Mouse (Mus musculus): ENCODE data around the gene Ap1m2.

The Ap1m2 gene

GRCm38 (mm10) chr9:21312134-21312533, at the start of gene Ap1m2:
Gene Ap1m2 (minus strand): TSS chr9:21312337.
- CTCF ChIA-PET = no interaction called here

DNA sequence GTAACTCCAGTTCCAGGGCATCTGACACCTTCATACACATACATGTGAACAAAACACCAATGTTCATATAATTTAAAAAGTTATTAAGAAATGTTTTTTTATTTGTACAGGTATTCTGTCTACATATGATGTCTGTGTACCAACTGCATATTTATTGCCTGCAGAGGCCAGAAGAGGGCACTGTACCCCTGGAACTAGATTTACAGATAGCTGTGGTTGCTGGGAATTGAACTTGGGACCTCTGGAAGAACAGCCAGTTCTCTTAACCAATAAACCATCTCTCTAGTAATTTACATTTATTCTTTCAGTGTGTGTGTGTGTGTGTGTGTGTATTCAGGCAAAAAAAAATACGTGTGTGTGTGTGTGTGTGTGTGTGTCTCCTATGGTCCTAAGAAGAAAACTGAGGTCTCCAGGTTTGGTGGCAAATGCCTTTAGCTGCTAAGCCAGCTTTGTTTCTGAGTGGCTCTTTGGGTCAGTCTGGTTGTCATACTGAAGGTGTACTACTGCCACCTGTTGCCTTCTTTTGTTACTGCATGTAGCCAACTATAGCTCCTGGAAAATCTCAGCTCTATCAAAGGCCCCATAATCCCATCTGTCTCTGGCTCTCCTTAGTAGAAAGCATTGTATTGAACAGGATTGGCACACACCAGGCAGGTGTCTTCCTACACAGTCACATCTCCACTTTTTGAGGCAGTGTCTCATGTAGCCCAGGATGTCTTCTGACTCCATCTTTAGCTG, 45.0 kb upstream of the Ap1m2 start:
- CTCF ChIA-PET = interaction anchor here (0.6 to 1.9 kb wide), 9 partner anchors 9 to 102 kb away, joined by 3 to 9 read pairs (median 4); no protein-coding TSS in a partner anchor

DNA sequence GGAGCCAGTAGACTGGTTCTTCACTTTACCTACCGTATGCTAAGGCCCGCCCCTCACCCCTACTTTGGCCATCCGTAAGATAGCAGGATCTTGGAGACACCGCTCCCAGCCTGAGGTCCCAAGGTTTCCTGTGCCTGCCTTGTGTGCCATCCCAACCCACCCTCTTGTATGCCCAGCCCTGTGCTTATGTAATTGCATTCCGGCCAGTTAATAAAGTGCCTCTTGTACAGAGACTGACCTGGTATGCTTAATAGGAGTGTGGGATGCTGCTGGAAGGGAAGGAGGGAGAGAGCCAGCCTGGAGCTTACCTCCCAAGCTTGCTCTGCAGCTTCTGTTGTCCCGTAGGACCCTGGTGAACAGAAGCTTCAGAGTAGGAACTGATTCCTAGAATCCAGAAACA, 42.7 kb upstream of the Ap1m2 start:
- CTCF ChIA-PET = interaction anchor here (1.1 to 1.2 kb wide), 2 partner anchors 11 to 12 kb away, joined by 4 to 10 read pairs; no protein-coding TSS in a partner anchor

DNA sequence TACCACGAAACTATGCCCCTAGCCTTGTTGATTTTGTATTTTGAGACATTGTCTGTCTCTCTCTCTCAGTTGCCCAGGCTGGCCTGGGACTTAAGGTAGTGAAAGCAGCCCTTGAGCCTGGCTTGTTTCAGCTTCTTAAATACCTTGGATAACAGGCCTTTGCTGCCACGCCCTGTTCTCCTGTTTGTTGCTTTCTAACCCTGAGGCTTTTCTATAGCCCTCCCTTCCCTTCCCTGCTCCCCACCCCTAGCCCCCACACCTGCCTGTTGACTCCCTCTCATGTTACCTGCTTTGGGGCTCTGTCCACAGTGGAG, 41.2 kb upstream of the Ap1m2 start:
- CTCF ChIA-PET = no interaction called here

- CTCF ChIA-PET = no interaction called here
These were observed 40.6 kb upstream of the Ap1m2 start for GRCm38 (mm10) chr9:21352463-21353372.

GRCm38 (mm10) chr9:21351702-21352377, 39.7 kb upstream of the Ap1m2 start:
- CTCF ChIA-PET = interaction anchor here (1.3 kb wide), 1 partner anchor 15 kb away, joined by 4 read pairs; no protein-coding TSS in a partner anchor

DNA sequence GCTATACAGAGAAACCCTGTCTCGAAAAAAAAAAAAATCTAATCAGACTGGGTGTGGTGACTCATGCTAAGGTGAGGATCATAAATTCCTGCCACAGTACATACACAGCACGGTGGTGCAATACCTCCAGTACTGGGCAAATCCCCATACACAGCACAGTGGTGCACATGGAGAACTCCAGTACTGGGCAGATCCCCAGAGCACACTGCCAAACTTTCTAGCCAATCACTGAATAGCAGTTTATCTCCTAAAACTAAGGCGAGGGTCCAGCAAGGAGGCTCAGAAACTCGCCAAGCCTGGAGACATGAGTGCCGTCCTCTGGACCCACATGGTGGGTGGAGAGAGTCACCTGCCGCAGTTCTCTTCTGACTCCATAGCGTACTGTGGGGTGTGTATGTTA, 39.0 kb upstream of the Ap1m2 start:
- CTCF ChIA-PET = interaction anchor here (1.3 kb wide), 1 partner anchor 16 kb away, joined by 4 read pairs; no protein-coding TSS in a partner anchor

DNA sequence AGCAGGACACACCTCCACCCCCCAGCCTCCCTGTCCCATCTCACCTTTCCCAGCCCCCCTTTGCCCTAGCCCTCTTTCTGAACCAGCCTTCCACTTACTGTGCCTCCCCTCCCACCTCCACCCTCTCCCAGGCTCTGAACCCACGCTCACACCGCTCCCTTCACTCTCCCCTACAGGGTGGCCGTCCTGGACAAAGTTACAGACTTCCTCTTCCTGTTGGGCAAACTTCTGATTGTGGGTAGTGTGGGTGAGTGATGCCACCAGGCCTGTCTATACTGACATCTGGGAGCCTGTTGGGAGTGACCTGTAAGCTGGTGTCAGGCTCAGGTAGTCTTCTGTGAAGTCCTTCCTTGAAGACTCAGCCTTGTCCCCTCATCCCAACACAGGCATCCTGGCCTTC, 36.0 kb upstream of the Ap1m2 start:
- CTCF ChIA-PET = interaction anchor here (0.6 kb wide), 1 partner anchor 23 kb away, joined by 4 read pairs; no protein-coding TSS in a partner anchor

- CTCF ChIA-PET = interaction anchor here (1.0 kb wide), 1 partner anchor 21 kb away, joined by 3 read pairs; no protein-coding TSS in a partner anchor
These were observed 34.7 kb upstream of the Ap1m2 start for GRCm38 (mm10) chr9:21346627-21347365.

GRCm38 (mm10) chr9:21340411-21340810, 28.3 kb upstream of the Ap1m2 start:
- CTCF ChIA-PET = no interaction called here

GRCm38 (mm10) chr9:21337652-21338051, 25.5 kb upstream of the Ap1m2 start:
- CTCF ChIA-PET = no interaction called here

DNA sequence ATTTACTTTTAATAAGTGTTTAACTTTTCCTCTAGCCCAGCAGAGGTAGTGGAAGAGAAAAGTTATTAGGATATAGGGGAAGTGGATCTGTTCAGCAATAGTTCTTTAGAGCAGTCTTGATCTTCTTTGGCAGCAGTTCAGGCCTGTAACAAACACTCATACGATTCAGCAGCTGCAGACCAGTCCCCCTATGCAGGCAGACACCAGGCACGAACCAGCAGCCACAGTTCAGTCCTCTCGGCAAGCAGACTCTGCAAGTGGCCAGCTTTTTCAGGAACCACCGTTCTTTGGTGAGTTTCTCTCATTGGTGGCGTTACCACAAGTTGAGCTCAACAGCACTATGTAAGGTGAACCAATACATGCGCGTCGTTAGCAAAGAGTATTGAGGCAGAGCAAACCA, 24.4 kb upstream of the Ap1m2 start:
- CTCF ChIA-PET = interaction anchor here (0.8 to 0.9 kb wide), 2 partner anchors 8 to 12 kb away, joined by 3 read pairs; no protein-coding TSS in a partner anchor

- CTCF ChIA-PET = interaction anchor here (0.9 to 1.2 kb wide), 3 partner anchors 20 to 22 kb away, joined by 3 to 4 read pairs (median 3); no protein-coding TSS in a partner anchor
These were observed 23.3 kb upstream of the Ap1m2 start for GRCm38 (mm10) chr9:21335391-21335790.

GRCm38 (mm10) chr9:21334747-21335146, 22.6 kb upstream of the Ap1m2 start:
- CTCF ChIA-PET = interaction anchor here (0.9 to 1.2 kb wide), 3 partner anchors 20 to 22 kb away, joined by 3 to 4 read pairs (median 3); no protein-coding TSS in a partner anchor

- CTCF ChIA-PET = interaction anchor here (0.6 to 0.7 kb wide), 2 partner anchors 64 to 435 kb away, joined by 3 to 6 read pairs; partner anchors contain the start of gene Eif3g
These were observed 21.4 kb upstream of the Ap1m2 start for GRCm38 (mm10) chr9:21333523-21333922.

DNA sequence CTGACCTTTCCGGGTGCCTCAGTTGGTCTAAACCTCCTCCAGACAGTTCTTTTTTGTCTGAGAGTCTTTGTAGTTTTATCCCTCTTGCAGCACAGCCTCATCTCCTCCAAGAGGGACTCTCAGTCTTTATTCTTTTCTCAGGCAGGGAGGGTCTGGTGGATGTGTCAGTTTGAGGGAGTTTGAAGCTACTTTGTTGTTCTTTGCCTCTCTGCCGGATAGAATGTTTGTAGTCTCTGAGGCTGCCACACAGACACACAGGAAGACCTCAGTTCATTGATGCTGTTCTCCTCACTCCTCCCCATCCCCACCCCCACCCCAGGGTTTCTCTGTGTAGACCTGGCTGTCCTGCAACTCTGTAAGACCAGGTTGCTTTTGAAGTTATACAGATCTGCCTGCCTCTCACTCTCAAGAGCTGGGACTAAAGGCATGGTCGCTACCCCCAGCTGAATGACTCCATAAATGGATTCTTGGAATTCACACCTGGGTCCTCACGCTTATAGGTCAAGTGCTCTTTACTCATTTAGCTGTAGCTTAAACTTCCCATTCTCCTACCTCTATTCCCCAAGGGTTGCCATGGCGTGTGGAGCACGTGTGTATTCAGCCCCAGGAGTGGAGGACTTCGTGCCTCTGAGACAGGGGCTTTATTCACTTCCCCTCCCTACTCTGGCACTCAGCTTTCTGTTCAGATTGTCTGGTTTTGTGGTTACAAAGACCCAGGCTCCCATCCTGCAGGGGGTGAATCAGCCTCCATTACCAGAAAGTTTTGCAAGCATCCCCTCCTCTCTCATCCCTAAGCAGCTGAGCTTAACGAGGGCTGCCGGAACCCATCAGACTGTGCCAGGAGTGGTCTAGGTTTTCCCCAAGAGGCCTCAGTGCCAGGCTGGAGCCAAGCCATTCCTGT, 20.3 kb upstream of the Ap1m2 start:
- CTCF ChIA-PET = interaction anchor here (0.6 to 1.1 kb wide), 5 partner anchors 11 to 192 kb away, joined by 3 to 4 read pairs (median 3); no protein-coding TSS in a partner anchor

- CTCF ChIA-PET = interaction anchor here (0.6 kb wide), 2 partner anchors 29 to 138 kb away, joined by 3 read pairs; no protein-coding TSS in a partner anchor
These were observed 19.4 kb upstream of the Ap1m2 start for GRCm38 (mm10) chr9:21331365-21332140.

DNA sequence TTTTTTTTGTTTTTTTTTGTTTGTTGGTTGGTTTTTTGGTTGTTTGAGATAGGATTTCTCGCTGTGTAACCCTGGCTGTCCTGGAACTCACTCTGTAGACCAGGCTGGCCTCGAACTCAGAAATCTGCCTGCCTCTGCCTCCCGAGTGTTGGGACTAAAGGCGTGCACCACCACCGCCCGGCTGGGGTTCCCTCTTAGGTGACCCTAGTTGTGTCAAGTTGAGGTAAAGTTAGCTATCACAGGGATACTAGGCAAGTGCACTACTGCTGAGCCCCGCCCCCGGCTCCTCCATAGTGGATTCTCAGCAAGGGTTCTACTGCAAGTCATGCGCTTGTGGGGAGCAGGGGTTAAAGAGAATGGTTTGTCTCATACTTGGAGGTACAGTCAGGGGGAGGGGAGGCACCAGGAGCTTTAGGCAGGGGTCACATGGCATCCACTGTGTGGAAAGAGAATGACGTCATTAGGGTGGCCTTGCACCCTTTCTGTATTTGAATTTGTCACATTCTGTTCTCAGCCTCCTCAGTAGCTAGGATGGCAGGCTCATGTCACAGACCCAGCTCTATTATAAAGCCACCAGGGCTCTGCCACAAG, 17.7 kb upstream of the Ap1m2 start:
- CTCF ChIA-PET = interaction anchor here (0.6 kb wide), 1 partner anchor 37 kb away, joined by 11 read pairs; no protein-coding TSS in a partner anchor
